Mouse (Mus musculus) ovary, postnatal 10 days (tissue): ENCODE measurements at regions not wholly inside any gene's neighbourhood (a gene's known extent, or its start where the extent isn't known, plus 50 kb on each side); places are given as distances from the start of the nearest gene placed in this dataset.

Experiments used
- DNase-seq: peaks from one replicate; pipeline ENCODE4 v3.0.0; 2022; ENCODE audit warnings: low spot score

- DNase-seq: no peak
These were observed 284.1 kb upstream of the Slc30a5 start for GRCm38 (mm10) chr13:101117311-101117710.

DNA sequence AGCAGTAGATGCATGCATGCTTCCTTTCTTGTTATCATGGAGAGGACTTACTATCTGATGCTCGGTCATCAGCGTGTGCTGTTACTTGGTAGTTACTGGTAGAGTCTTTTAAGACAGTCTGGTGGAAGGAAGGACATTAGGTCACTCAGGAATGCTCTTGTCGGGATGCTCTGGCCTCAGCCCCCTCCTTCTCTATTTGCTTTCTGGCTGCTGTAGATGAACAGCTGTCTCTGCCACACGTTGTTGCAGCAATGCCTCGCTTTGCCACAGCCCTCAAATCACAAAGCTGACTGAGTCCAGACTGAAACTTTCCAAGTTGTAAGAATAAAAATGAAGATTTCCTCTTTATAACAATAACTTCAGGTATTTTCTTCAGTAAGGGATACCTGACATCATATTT is 282.1 kb upstream of the Slc30a5 start:
- no peak for DNase-seq

- DNase-seq: no peak
These were observed 278.9 kb upstream of the Slc30a5 start for GRCm38 (mm10) chr13:101112176-101112575.

GRCm38 (mm10) chr13:101111773-101112172 is 278.5 kb upstream of the Slc30a5 start:
- no peak for DNase-seq

GRCm38 (mm10) chr13:101100621-101101020 is 267.4 kb upstream of the Slc30a5 start:
- no peak for DNase-seq

DNA sequence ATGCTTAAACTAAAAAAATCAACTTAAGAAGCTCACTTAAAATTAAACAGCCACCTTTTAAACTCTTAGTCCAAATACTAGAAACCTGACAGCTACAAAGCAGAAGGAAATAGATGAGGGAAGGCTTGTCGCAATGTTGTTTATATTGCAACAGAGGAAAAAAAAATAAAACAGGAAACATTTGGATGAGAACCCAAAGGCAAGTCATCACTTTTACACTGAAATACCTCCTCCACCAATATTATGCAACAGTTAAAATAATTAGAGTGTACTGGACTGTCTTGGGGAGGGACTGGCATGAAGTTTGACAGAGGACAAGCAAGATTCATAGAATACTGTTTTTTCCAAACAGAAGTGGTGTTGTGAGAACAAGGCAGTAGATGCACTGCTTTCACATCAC is 263.6 kb upstream of the Slc30a5 start:
- DNase-seq: no peak

GRCm38 (mm10) chr13:101096221-101096620 is 263.0 kb upstream of the Slc30a5 start:
- no peak for DNase-seq

DNA sequence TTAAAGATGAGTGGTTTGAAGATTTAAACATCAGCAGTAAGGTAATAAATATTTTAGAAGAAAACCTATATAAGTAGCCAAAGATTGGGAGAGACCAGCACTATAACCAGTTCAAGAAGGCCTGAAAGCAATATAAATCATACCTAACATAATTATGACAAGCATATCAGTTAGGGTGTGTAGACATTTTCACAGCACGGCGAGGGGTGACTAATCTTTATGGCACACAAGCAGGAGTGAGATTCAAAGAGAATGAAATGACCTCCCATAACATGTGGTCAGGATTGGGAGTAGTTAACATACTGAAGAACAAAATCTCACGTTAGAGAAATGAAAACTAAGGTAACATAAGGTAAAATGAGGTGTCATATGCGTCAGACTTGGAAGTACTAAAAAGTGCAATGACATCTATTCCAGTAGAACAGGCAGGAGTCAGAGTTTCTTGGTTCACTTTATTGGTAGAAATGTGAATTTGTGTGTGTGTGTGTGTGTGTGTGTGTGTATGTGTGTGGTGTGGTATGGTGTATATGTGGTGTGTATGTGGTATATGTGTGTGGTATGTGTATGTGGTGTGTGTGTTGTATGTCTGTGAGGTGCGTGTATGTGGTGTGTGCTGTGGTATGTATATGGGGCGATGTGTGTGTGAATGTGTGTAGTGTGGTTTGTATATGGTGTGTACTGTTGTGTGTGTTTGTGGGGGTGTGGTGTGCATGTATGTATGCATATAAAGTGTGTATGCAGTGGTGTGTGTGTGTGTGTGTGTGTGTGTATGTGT is 262.0 kb upstream of the Slc30a5 start:
- no peak for DNase-seq

DNA sequence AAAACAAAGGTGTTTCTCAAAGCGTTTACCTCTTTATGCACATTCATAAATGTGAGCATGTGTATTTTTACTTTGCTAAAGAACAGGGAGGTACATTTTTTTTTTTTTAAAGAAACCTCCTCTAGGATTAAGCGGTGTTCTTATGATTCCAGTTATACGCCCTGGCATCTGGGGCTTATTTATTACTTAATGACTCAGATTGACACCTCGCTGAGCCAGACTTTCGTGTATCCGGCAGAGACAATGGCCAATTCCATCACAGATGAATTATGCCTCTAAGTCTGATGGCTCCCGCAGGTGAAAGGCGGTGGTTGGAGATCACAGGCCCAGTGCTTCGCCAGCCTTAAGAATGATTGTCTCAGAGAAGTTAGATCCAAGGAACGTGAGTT is 259.5 kb upstream of the Slc30a5 start:
- no peak for DNase-seq

DNA sequence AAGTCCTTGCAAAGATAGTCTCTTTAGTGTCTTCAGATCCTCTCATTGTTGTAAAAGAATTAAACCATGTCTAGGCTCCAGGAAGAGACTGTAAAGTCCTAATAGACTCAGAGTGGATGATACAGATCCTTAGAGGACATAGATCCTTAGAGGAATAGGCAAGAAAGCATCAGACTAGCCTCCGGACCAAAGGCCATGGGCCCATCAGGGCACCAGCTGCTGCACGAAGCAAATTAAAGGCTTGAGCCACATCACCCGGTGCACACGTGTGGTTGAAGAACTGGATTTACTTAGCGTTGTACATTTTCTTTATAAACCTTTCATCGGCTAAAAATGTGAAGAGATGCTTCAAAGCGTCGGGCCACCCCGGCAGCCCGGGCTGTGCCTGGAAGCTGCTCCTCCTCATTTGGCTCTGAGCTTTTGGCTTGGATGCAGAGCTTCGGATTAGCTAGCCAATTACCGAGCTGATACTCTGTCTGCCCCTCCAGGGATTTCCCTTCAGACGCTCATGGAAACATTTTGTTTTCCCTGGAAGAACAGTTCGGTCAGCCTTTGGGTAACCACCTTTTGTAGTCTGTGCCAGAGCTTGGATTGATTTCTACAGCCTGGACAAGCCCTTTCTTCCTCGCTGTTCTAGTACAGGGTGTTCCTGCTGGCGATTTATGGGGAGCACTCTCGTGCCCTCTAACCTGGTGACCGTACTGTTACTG is 259.0 kb upstream of the Slc30a5 start:
- DNase-seq: no peak

DNA sequence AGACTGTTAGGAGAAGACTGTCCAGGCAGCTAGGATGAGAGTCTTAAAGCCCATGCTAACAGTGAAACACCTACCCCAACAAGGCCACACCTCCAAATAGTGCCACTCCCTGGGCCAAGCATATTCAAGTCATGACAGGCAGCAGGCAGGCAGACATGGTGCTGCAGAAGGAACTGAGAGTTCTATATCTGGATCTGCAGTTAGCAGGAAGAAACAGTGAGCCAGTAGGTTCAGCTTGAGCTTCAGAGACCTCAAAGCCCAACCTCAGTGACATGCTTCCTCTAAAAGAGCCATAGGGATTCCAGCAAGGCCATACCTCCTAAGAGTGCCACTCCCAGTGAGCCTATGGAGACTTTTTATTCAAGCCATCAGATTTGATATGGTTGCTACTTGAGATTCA is 252.0 kb upstream of the Slc30a5 start:
- no peak for DNase-seq

DNA sequence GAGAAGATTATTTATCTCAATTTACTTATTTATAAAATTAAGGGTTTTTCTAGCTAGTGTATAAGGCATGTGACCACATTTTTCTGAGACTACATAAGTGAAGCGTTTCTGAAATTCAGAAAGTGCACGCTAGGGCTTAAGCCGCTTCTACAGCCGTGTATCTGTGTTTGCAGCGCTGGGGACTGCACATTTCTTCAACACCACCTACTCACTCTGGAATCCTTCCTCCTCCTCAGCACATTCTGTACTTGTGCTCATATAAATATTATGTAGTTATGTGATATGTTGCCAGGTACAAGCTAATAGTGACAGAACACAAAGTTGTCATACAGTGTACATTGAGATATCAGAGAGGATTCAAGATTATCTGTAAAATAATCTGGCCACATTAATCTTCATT is 251.0 kb upstream of the Slc30a5 start:
- no peak for DNase-seq

- no peak for DNase-seq
These were observed 250.2 kb upstream of the Slc30a5 start for GRCm38 (mm10) chr13:101083416-101083815.

DNA sequence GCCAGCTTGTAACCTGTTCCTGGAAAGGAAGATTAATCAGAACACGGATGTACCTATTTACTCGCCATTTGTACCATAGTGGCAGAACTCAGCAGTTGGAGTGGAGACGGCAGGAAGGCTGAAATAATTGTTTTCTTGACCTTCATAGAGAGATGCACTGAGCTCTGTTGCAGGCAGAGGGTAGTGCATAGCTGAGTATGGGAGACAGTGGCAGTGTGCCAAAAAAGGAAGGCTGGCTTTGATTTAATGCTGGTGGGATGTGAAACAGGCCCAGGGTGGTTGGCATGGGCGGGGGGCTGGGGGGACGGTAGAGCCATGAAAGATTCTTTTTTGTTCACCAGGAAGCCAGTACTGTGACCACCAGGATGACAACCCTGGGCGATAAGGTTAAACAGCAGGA is 235.3 kb upstream of the Slc30a5 start:
- DNase-seq: no peak

- DNase-seq: no peak
These were observed 229.4 kb upstream of the Slc30a5 start for GRCm38 (mm10) chr13:101062582-101062981.

- no peak for DNase-seq
These were observed 228.3 kb upstream of the Slc30a5 start for GRCm38 (mm10) chr13:101061233-101062144.

DNA sequence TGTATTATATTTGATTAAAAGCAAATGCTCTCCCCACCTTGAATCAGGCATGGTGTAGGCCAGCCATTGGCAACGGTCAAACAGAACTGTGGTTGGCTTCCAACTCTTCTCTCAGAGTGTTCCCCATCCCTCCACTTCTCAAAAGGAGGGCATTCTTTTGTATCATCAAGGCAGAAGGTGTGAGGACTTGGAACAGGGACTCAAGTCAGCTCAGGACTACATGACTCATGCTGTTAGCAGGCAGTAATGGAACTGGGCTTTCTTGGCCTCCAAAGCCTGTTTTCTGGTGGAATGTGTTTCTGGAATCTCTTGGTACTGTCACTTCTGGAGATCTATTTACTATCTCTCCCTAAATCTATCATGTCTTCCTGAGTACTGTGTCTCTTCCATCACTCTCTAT is 216.3 kb upstream of the Slc30a5 start:
- no peak for DNase-seq

- DNase-seq: no peak
These were observed 199.4 kb upstream of the Slc30a5 start for GRCm38 (mm10) chr13:101032594-101032993.

DNA sequence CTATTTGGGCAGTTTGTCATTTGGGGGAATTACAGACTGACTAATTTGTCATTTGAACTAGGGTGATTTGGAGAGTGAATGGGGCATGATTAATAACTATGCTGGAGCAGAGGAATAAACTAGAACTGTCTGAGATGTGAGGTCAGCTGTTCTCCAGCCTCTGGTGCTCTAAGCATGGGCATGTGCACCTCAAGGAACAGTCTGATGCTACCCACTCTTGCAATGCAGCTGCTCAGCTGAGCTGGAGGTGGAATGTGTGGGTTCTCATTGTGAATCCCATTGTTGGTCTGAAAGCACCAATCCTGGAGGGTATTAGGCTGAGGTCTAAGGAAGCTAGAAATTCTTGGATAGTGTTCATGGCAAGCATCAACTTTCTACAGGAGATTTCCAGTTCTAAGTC is 192.8 kb upstream of the Slc30a5 start:
- no peak for DNase-seq

DNA sequence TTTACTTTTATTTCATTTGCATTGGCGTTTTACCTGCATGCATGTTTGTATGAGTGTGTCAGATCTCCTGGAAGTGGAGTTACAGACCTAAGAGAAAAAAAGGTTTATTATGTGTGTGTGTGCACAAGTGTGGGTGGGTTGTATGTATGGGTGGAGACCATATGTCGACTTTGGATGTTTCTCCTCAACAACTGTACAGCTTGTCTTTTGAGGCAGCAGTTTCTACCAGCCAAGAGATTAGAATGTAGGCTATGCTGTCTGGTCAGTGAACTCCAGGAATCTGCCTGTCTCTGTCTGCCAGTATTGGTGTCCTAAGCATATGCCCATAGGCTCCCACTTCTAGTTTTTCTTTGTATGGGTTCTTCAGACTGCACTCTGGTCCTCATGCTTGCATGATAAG is 192.3 kb upstream of the Slc30a5 start:
- no peak for DNase-seq

DNA sequence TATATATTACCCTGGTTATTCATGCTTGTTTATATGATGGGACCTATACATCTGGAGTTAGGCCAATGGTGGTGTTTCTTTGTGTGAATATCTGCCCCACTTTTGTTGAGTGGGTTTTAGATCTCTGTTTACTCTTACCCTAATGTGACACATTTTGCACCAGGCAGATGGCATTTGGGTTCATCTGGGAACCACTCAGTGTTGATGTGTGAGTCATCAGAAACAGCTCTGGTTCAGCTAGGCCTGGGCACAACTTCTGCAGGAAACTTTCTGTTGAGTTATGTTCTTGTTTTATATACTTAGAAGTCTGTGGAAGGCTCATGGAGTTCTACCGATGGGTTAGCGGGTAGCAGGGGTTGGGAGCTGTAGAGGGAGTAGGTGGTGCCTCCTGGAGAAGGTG is 191.7 kb upstream of the Slc30a5 start:
- no peak for DNase-seq

- no peak for DNase-seq
These were observed 186.0 kb upstream of the Slc30a5 start for GRCm38 (mm10) chr13:101019272-101019676.

- no peak for DNase-seq
These were observed 183.8 kb upstream of the Slc30a5 start for GRCm38 (mm10) chr13:101017041-101017440.
